Mouse (Mus musculus) lung, embryonic 14.5 days (tissue): Measurements from ENCODE around the gene Dpep3. TPM values are rescaled to one million over a fixed set of nuclear protein-coding genes. Genes with fewer than 3 reads are reported as not detected.
"Not testable (repeated sequence)": the region's sequence is repeated elsewhere in the genome, so short reads cannot be mapped to it uniquely, and the experiment has no call there.

Source experiments
- ATAC-seq: fragments of 200-750 bp; cut with Nextera tagmentation; 2 replicates; pipeline ENCODE4 v1.8.0; 2017; ENCODE audit warnings: mild to moderate bottlenecking, moderate TSS enrichment, moderate library complexity; ENCODE audit not compliant: insufficient read depth
- DNase-seq: peaks from one replicate; pipeline ENCODE4 v3.0.0-alpha.2; 2015
- H3K27ac ChIP-seq: fragments of 300-500 bp; sonication (generic); 2 replicates; pipeline ENCODE4 v1.5.1; 2014; ENCODE audit warnings: low read depth, mild to moderate bottlenecking, moderate library complexity
- H3K27me3 ChIP-seq: fragments of 300-500 bp; sonication (generic); 2 replicates; pipeline ENCODE4 v1.6.1; 2014; ENCODE audit warnings: low read length, control low read depth; ENCODE audit not compliant: insufficient read depth
- H3K36me3 ChIP-seq: fragments of 300-500 bp; sonication (generic); 2 replicates; pipeline ENCODE4 v1.6.1; 2014; ENCODE audit warnings: control low read depth; ENCODE audit not compliant: insufficient read depth
- H3K4me1 ChIP-seq: fragments of 300-500 bp; sonication (generic); 2 replicates; pipeline ENCODE4 v1.6.1; 2014; ENCODE audit warnings: antibody characterized with exemption, control low read depth; ENCODE audit not compliant: insufficient read depth
- H3K4me2 ChIP-seq: fragments of 300-500 bp; sonication (generic); 2 replicates; pipeline ENCODE4 v1.6.1; 2014; ENCODE audit warnings: mild to moderate bottlenecking
- H3K4me3 ChIP-seq: fragments of 300-500 bp; sonication (generic); 2 replicates; pipeline ENCODE4 v1.5.1; 2014; ENCODE audit warnings: low read depth, low read length
- H3K9ac ChIP-seq: fragments of 300-500 bp; sonication (generic); 2 replicates; pipeline ENCODE4 v1.6.1; 2014
- H3K9me3 ChIP-seq: fragments of 300-500 bp; sonication (generic); 2 replicates; pipeline ENCODE4 v1.6.1; 2016; ENCODE audit warnings: low read depth, low read length, control low read depth
- CTCF ChIP-seq: IDR thresholded peaks from 2 replicates; pipeline ENCODE4 v1.5.1; 2016; ENCODE audit warnings: antibody characterized with exemption, low read depth
- WGBS: fragments of 180-500 bp; shearing (Covaris S2); extraction: QIAGEN DNeasy Blood & Tissue Kit; methylation state at CpG from one replicate; pipeline ENCODE4 v1.1.7; 2014; 5-methylcytosine and 5-hydroxymethylcytosine counted together
- polyA plus RNA-seq: library from polyadenylated mRNA; unstranded; fragments of >200 nt; fragmentation: Nextera tagmentation; extraction: Ambion mirVana; gene quantifications from 2 replicates; pipeline ENCODE4 v1.2.1, GENCODE M21; 2014

Dpep3 gene
- polyA plus RNA-seq, result not detected in 2 replicates

GRCm38 (mm10) chr8:105979325-105979724 lies at the start of gene Dpep3:
TSS of gene Dpep3 (minus strand) at chr8:105979429.
- ATAC-seq, result no peak
- Histone ChIP-seq H3K9ac (no peak within 1 kb of the TSS), H3K27me3 (no peaks in the 10 kb centered on the region), H3K4me2 (no peak within 1 kb of the TSS), H3K9me3 (no peaks in the 10 kb centered on the region), H3K4me3 (no peak within 1 kb of the TSS), H3K4me1 (no peaks in the 10 kb centered on the region), H3K36me3 (no peaks in the 10 kb centered on the region), H3K27ac (no peak within 1 kb of the TSS)
- 91% methylated on average over 15 of the region's 15 CpGs for WGBS
- TF ChIP-seq CTCF, result no peak
- no peak for DNase-seq

- no peak overlapping the region for H3K4me3 ChIP-seq
- no peak overlapping the region for H3K27ac ChIP-seq
- no peaks in the 10 kb centered on the region for H3K27me3 ChIP-seq
- H3K4me1 ChIP-seq, result no peaks in the 10 kb centered on the region
- ATAC-seq (no peak), DNase-seq (peak; percentile 87)
- H3K4me2 ChIP-seq, result no peak overlapping the region
- peak; percentile 94 for TF ChIP-seq CTCF
- H3K36me3 ChIP-seq, result no peaks in the 10 kb centered on the region; the same call in 1 of the 2 replicates
- H3K9me3 ChIP-seq, result no peaks in the 10 kb centered on the region
- no peak overlapping the region for H3K9ac ChIP-seq
Measured at GRCm38 (mm10) chr8:106022483-106022882, 43.3 kb upstream of the Dpep3 start.

GRCm38 (mm10) chr8:106018039-106018438 lies 38.8 kb upstream of the Dpep3 start:
- Histone ChIP-seq H3K4me2 (no peak overlapping the region), H3K36me3 (peaks cover 17% of the 10 kb centered on the region; the same call in 1 of the 2 replicates), H3K4me3 (no peak overlapping the region), H3K9ac (no peak overlapping the region), H3K9me3 (no peaks in the 10 kb centered on the region), H3K27me3 (no peaks in the 10 kb centered on the region), H3K27ac (no peak overlapping the region), H3K4me1 (no peaks in the 10 kb centered on the region)
- no peak for ATAC-seq
- 88% methylated on average over 3 of the region's 3 CpGs for WGBS
- DNase-seq, result no peak
- no peak for TF ChIP-seq CTCF

- no peaks in the 10 kb centered on the region for H3K9me3 ChIP-seq
- ATAC-seq (no peak), DNase-seq (no peak)
- no peak for TF ChIP-seq CTCF
- no peak overlapping the region for H3K27ac ChIP-seq
- WGBS, result 86% methylated on average over 7 of the region's 7 CpGs
- H3K4me2 ChIP-seq, result no peak overlapping the region
- no peaks in the 10 kb centered on the region for H3K27me3 ChIP-seq
- no peak overlapping the region for H3K4me3 ChIP-seq
- H3K36me3 ChIP-seq, result peaks cover 17% of the 10 kb centered on the region; the same call in 1 of the 2 replicates
- H3K4me1 ChIP-seq, result no peaks in the 10 kb centered on the region
- no peak overlapping the region for H3K9ac ChIP-seq
Measured at GRCm38 (mm10) chr8:106017130-106017529, 37.9 kb upstream of the Dpep3 start.

- Histone ChIP-seq H3K4me2 (no peak overlapping the region), H3K27ac (no peak overlapping the region), H3K4me3 (no peak overlapping the region), H3K36me3 (peaks cover 17% of the 10 kb centered on the region; the same call in 1 of the 2 replicates), H3K9me3 (no peaks in the 10 kb centered on the region), H3K27me3 (no peaks in the 10 kb centered on the region), H3K4me1 (no peaks in the 10 kb centered on the region), H3K9ac (no peak overlapping the region)
- no peak for TF ChIP-seq CTCF
- 89% methylated on average over 6 of the region's 6 CpGs for WGBS
- ATAC-seq, result no peak
- DNase-seq, result no peak
Measured at GRCm38 (mm10) chr8:106016284-106016683, 37.1 kb upstream of the Dpep3 start.

- not testable (repeated sequence) for DNase-seq
Measured at GRCm38 (mm10) chr8:106012203-106012602, 33.0 kb upstream of the Dpep3 start.

GRCm38 (mm10) chr8:106011643-106011986 lies 32.4 kb upstream of the Dpep3 start, which contains the start of gene Ddx28:
TSS of gene Ddx28 (minus strand) at chr8:106011882.
- no peaks in the 10 kb centered on the region for H3K27me3 ChIP-seq
- peak within 1 kb of the TSS; percentile 93 for H3K4me3 ChIP-seq
- DNase-seq (no peak), ATAC-seq (no peak)
- no peak for TF ChIP-seq CTCF
- whole genome bisulfite sequencing, result 2% methylated on average over 6 of the region's 6 CpGs
- H3K36me3 ChIP-seq, result peaks cover 15% of the 10 kb centered on the region; the same call in 1 of the 2 replicates
- H3K9me3 ChIP-seq, result no peaks in the 10 kb centered on the region
- H3K27ac ChIP-seq, result peak within 1 kb of the TSS; percentile 48
- H3K9ac ChIP-seq, result peak within 1 kb of the TSS; percentile 86
- peaks cover 8% of the 10 kb centered on the region; the same call in 1 of the 2 replicates for H3K4me1 ChIP-seq
- H3K4me2 ChIP-seq, result peak within 1 kb of the TSS; percentile 99

More at GRCm38 (mm10) chr8:106012203-106012602, 33.0 kb upstream of the Dpep3 start:
- 67% methylated on average over 8 of the region's 8 CpGs for WGBS
- Histone ChIP-seq H3K4me3 (peak overlapping the region; percentile 93), H3K9ac (peak overlapping the region; percentile 86; the same call in 1 of the 2 replicates), H3K4me2 (peak overlapping the region; percentile 99), H3K36me3 (peaks cover 20% of the 10 kb centered on the region; the same call in 1 of the 2 replicates)
- not testable (repeated sequence) for ATAC-seq, H3K27ac ChIP-seq, H3K4me1 ChIP-seq, H3K9me3 ChIP-seq, H3K27me3 ChIP-seq
